Mouse (Mus musculus): Measurements from ENCODE around the gene Sestd1.
A peak's percentile ranks its signal among the peaks of the same experiment; 100 is the strongest.

Sestd1 gene

DNA sequence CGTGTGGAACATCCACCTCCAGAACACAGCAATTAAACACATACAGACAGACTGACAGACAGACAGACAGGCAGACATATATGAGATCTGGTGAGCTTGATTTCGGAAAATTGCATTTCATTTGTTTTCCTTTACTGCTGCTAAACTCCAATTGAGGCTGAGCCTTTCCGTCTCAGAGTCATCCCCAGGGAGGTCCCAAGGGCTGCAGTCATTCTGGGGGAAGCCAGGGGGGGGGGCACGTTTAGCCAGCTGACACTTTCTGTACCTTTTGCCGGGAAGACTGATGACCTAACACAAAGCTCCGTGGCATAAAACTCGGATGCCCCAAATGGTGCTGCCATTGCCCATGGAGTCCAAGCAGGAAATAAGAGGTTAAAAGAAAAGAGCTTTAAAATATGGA lies 105.0 kb downstream of the Sestd1 start:
- DNase-seq (ENCODE audit: inconsistent age in 2 of 2, low spot score in 1 of 2): no peak

DNA sequence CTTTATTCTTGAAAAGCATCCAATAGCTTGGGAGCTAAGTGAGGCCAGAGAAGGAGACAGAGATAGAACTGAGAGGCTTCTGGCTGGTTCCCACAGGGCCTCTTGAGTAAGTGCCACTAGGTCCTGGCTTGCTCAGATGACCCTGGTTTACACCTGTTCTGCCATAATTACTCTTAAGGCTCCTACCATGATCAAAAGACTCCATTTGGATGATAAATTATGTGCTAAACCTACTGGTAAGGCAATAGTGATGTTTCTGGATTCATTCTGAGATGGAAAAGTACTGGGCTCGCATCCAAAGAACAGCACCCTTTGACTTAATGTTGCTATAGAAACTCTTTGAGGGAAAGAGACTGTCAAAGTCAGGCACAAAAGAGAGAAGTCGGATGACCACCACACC lies 106.1 kb downstream of the Sestd1 start:
- DNase-seq (ENCODE audit: inconsistent age in 2 of 2, low spot score in 1 of 2): peak in 1 of 2 experiments; percentile 66

DNA sequence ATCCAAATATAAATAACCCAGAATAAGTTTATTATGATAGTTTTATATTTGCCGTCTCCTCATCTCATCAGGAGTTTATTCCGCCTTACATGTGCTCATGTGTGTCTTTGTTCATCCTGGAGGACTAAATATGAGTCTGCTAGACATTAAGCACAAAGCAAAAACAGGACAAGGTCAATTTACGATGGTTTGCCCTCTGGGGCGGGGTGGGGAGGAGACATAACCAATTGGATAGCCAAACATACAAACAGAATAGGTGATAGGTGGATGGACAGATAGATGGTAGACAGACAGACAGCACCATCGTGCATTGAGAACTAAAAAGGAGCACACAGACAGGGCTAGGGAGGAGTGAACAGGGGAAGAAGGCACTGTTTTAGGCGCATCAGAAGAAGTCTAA lies 106.6 kb downstream of the Sestd1 start:
- DNase-seq (ENCODE audit: inconsistent age in 2 of 2, low spot score in 1 of 2): no peak

DNA sequence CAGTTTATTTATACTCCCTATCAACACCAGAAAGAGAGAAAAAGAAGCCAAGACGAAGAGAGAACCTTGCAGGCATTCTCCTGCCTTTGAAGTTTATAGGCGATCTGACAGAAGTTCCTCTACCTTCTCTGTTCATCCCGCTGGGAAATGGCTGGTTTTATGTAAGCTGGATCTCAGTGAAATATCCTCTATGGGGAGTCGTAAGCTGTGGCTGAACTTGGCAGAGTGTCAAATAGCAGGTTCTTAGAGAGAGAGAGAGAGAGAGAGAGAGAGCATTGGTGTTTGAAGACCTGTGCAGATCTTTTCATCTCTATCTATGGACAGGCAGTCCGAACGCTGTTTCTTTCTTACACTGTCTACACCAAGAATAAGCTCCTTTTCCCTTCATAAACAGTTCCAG lies 107.0 kb downstream of the Sestd1 start:
- DNase-seq (ENCODE audit: inconsistent age in 2 of 2, low spot score in 1 of 2): no peak

DNA sequence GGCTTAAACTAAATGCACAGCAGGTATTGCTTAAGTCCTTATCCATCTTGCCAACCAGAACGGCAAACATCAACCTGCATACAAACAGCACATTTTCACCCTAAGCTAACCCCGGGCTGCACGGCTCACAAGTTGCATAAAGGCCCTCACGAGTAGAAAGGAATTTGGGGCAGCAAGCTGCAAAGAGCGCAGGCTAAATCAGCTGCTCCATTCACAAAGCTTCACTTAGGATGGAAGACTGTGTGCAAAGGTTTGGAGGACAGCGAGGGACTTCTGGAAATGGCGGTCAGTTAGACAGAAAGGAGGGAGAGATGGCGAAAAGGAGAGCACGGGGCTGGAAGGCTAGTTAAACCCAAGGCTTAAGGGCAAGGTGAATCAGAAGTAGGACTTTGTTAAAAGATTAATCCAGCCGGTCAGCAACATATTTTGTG lies 108.1 kb downstream of the Sestd1 start:
- DNase-seq (ENCODE audit: inconsistent age in 2 of 2, low spot score in 1 of 2): no peak

DNA sequence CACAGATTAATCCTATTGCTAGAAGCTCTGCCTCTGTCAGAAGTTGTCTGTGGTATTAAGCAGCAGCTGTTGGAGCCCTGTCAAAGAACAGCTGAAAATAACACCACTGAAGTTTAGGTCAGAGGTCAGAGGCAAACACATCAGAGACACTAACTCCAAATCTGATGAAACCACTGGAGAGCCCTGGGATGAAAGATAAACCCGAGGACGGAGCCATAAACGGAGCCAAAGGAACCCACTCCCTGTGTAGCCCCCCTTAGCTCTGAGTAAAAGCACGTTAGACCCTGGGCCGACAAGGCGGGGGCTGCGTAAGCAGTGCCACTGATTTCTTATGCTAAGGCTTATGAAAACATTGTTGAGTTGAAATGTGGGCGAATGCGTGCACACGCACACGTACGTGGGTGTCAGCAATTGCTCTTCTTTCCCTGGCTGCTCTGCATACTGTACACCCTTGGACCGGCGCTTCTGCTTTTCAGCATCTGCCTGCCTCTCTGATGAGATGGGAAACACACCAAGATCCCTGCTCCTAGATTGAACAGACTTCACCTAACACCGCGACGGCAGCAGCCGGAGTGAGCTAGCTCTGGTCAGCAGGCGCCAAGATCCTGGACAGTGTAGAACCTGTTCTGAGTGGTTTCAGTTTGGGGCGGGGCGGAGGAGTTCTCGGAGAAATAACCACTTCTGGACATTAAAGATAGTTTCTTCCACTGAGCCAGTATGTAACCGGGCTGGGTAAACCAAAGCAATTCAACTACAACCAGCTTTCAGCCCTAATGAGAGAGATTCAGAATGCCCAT lies 108.8 kb downstream of the Sestd1 start:
- DNase-seq (ENCODE audit: inconsistent age in 2 of 2, low spot score in 1 of 2): peak in 1 of 2 experiments; percentile 38

DNA sequence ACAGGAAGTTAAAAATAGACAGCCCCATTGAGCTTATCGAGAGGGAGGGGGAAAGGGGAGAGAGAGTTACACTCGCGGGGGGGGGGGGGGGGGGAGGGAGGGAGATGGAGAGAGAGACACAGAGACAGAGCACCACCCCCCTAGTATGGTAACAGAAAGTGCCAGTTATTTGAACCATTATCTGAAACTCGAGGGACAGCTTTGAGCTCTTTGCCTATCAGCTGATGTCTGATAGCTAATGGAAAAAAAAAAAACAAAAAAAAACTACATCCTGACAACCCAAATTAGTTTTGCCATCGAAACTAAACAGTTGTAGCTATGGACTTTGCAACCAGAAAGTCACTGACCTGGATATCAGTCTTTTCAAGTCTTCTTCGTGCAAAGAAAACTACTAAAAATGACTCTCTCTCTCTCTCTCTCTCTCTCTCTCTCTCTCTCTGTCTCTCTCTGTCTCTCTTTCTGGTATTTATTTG lies 109.7 kb downstream of the Sestd1 start, which contains the start of gene Ccdc141:
TSS of gene Ccdc141 (minus strand) at position 4 of the 473 bp plus-strand sequence.
- DNase-seq (ENCODE audit: inconsistent age in 2 of 2, low spot score in 1 of 2): no peak

DNA sequence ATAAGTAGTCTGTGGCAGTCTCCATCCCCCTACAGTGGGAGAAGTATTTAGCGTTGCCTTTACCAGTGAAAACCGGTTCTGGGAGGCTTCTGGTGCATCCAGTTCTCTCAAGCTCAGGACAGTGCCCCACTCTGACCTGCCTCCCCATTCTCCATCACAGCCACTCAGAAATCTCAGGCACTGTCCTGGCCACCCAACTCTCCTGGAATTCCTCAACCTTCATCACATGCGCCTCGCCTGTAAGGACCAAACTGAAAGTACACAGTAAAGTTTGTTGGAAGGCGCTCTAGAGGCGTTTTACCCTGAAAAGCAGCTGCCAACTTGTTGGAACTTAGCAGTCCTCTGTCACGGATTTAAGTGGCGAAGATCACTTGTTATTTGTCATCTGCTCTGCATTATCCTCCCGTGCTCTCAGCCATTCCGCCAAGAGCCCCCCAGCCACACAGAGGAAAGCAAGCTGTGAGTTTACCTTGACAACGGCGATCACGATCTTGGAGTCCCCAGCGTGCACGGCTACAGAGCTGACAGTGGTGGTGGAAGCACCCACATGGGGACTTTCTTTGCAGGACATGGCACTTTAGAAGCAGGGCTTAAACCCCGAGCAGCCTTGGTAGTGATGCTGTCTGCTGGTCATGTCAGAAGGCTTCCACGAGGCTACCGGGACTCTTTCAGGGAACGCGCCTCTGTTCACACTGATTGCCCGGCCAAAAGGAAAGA lies 110.3 kb downstream of the Sestd1 start:
- DNase-seq (ENCODE audit: inconsistent age in 2 of 2, low spot score in 1 of 2): peak; percentile 43 to 87

DNA sequence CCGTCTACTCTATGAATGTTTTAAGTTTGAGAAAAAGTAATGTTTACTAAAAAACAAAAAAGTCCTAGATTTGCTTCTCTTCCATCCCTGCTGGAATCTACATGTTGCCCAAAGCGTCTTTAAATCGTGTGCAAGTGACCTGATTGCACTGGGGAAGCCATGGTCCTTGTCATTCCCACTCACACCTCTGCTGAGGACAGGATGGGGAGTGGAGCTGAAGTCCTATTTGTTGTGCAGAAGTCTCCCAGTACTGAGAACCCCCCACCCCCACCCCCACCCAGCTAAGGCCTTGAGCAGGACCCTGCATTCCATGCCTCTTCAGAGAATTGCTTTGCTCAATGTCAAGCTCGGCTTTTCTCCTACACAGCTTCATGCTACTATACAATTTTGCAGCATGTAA lies 111.2 kb downstream of the Sestd1 start:
- no peak for DNase-seq (ENCODE audit: inconsistent age in 2 of 2, low spot score in 1 of 2)

DNA sequence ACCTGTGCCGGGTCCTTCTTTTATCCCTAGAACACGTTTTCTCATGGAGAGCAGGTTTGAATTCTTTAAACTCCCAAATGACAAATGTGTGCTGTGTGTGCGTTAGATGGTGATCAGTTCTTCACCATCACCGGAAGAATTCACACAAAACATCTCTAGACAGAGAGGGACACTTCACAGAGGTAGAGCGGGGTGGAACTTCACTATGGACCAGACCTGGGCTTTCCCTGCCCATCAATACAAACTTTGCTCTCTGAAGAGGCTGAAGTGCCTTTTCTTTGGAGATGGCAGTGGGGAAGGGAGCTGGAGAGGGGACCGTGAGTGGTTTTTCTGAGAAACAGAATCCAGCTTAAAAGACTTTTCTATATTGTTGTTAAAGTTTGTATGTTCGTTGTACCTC lies 111.6 kb downstream of the Sestd1 start:
- DNase-seq (ENCODE audit: inconsistent age in 2 of 2, low spot score in 1 of 2): no peak

DNA sequence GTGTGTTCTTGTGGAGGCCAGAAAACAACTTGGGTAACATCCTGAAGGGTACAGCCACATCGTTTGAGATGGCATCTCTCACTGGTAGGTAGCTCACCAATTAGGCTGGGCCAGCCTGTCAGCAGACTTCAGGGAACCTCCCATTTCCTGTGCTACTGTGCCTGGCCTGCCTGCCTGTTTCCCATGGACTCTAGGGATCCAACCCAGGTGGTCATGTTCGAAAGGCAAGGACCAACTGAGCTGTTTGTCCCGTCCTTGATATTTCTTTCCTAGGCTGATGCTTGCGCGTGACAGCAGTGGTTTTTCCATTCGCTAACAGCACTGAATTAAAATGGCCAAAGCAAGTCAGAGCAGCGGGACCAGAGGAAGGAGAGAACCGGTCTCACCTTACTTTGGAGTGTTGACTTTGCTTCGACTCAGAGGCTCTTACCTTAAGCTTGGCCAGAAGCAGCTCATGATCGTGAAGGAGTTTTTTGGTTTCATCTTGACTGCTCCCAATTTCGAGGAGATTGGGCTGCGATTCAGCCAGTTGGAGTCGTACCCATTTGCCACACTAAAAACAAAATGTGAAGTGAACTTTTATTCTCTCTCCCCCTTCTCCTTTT lies 112.2 kb downstream of the Sestd1 start:
- DNase-seq (ENCODE audit: inconsistent age in 2 of 2, low spot score in 1 of 2): no peak

DNA sequence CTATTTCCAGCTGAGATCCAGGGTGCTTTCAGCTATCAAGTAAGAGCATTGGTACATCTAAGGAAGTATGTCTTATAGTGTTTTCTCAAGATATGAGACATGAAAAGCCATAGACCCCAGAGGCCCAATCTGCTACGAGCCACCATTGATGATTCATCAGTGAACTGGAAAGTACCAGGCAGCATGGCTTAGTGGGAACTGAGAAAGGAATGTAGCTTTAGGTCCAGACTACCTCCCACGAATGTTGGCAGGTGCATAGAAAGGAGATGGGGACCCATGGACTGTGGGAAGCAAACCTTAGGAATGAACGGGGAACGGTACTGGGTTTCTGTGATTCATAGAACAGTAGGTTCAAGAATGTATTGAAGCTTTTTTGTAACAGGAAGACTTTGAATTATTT lies 114.0 kb downstream of the Sestd1 start:
- no peak for DNase-seq (ENCODE audit: inconsistent age in 2 of 2, low spot score in 1 of 2)

DNA sequence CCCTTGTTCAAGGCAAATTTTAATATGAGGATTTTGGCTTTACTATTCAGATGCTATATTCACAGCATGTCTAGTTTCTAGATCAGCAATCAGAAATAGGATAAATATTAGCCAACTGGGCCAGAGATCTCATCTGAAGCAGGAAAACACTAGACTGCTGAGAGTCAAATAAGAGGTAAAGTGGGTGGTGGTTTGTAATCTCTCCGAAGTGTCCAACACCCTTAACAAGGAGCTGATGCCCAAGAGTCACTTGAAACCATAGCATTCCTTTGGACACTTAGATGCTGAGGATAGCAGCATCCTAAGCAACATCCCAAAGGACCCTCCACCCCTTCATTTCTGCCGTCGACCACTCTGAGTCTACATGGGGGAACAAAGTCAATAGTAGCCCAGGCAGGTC lies 115.7 kb downstream of the Sestd1 start:
- no peak for DNase-seq (ENCODE audit: inconsistent age in 2 of 2, low spot score in 1 of 2)

DNA sequence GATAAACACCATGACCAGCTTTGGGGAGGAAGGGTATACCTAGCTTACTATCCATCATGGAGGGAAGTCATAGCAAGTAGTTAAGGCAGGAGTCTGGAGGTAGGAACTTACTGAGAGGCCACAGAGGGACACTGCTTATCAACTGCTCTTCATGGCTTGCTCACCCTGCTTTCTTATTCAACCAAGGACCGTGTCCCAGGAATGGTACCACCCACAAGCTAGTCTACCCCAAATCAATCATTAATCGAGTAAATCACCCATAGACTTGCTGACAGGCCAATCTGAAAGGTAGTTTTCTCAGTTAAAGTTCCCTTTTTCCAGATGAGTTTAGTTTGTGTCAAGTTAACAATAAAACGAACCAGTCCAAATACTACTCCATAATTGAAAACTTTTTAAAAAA lies 117.0 kb downstream of the Sestd1 start:
- DNase-seq (ENCODE audit: inconsistent age in 2 of 2, low spot score in 1 of 2): no peak

DNA sequence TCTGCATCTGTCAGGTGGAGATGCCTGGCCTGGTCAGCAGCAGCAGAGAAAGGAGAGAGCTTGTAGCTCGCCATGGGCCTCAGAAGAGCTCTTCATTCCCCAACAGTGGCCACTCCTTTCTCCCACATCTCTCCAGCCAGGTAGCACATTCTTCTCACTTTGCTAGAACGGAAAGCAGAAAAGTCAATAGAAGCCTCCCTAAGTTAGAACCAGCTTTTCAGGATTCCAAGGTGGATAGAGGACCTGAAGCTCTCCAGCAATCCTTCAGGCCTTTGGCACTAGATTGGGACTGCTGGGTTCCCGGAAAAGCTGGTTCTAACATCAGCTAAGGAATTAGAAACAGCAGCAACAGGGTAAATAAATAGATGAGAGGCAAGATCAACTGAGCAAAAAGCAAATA lies 118.3 kb downstream of the Sestd1 start:
- DNase-seq (ENCODE audit: inconsistent age in 2 of 2, low spot score in 1 of 2): no peak

DNA sequence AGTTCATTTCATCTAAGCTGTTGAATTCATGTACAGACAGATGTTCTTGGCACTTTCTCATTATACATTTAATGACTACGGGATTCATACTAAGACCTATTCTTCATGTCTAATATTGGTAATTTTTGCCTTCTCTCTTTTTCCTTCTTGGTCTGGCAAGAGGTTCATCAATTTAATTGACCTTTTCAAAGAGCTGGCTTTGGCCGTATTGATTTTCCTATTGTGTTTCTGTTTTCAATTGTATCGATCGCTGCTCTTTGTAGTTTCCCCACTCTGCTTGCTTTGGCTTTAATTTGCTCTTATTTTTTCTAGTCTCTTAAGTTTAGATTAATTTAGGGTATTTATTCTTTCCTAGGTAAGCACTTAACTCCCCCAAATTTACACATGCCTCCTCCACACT lies 122.8 kb downstream of the Sestd1 start:
- no peak for DNase-seq (ENCODE audit: inconsistent age in 2 of 2, low spot score in 1 of 2)

DNA sequence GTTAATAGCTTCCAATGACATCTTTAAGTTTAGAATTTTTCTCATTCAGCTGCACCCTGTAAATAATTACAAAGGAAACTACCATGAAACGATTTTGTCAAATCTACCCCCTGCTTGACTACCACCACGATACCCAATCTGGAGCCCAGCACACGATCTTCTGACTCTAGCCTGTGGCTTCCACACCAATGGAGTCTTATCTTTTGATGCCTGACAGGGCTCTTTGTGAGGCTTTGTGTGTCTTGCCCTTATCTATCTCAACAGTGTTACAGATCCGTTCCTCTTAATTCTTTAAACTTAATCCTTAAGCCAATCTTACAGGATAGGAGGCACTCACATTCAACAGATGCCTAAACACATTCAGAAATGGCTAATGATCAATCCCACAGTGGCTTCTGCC lies 126.3 kb downstream of the Sestd1 start:
- DNase-seq (ENCODE audit: inconsistent age in 2 of 2, low spot score in 1 of 2): no peak

DNA sequence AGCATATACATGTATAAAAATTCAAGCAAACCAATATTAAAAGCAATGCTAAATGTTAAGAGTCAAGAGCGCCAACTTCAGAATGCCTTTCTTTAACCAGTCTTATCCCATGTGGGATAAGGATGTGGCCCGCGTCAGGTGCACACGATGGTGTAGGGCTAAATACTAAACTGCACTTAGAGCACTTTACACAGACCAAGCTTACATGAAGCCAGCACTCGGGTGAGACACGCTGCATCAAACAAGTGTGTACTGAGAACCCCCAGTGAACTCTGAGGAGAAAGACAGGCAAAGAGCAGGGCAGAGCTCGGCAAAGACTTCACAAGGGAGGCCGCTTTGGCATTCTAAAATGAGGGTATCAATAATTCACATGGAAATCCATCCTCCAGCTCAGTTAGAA lies 129.1 kb downstream of the Sestd1 start:
- DNase-seq (ENCODE audit: inconsistent age in 2 of 2, low spot score in 1 of 2): no peak

DNA sequence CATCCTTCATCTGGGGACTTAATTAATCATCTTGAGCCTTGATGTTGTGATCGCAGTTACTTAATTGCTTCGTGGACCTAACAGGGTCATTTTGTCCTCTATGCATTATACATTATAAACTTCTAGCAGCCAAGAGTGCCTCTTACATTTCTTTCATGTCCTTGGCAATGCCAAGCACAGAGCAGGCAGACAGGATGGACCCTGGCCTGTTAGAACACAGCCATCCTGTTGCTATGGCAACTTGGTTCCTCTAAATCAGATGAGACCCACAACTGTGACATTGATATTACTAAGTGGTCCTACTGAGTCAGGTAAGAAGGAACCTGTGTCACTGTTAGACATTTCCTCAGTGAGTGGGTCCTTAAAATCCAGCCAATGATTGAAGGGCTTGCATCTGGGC lies 130.8 kb downstream of the Sestd1 start:
- no peak for DNase-seq (ENCODE audit: inconsistent age in 2 of 2, low spot score in 1 of 2)

DNA sequence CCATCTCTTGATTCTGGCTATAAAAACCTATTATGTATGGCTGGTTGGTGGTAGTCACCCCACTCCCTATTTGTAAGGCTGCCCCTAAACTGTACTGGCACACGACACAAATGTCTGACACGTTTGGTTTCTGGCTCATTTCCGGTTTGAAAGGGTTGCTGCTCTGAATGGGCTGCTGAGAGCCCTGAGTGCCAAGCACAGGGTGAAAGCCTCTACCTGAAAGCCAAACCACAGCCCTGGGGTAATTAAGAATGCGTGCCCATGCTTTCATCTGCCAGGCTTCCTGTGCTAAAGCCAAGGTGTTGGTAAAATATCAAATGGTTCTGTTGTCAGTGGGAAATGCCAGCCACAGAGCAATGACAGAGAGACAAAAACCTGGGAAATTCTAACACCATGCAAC lies 132.2 kb downstream of the Sestd1 start:
- no peak for DNase-seq (ENCODE audit: inconsistent age in 2 of 2, low spot score in 1 of 2)

DNA sequence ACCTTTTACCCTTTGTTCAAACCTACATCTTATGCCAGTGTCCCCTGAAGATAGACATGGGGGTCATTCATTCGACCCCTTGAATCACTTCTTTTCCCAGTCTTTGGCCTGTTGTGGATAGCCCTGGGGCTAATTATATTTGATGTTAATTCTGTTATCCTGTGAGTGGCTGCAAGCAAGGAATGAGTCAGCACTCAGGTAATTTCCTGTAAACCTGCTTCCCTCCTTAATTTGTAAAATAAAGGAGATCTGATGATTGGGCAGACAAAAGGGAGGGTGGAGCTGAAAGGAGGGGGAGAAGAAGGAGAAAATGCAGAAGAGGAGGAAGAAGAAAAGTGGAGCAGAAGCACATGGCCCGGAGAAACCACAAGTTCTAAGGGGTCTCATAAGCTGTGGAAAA lies 133.4 kb downstream of the Sestd1 start:
- no peak for DNase-seq (ENCODE audit: inconsistent age in 2 of 2, low spot score in 1 of 2)

DNA sequence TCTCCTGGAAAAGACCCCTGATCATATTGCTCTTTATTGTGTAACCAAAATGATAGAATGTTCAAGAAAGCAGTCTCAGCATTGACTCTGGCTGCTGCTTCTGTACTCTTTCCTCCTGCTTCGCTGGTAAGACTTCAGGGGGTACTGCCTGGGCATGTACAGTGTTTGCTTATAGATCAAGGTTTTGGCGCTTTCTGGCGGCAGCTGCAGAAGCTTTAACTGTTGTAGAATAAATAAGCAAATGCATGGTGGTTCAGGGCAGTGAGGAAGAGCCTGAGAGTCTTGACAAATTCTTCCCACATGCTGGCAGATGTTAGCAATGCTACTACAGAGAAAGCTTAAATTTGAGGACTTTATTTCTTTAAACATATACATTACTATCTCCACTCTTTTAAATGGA lies 134.1 kb downstream of the Sestd1 start:
- no peak for DNase-seq (ENCODE audit: inconsistent age in 2 of 2, low spot score in 1 of 2)
